18 mouse cellular contexts compared by ENCODE assay signal in genomic region chr6:117686212-117686611, GRCm38 (mm10).
"Had no signal": no experiment of that assay in that cellular context is flagged by ENCODE, and none has a peak within 500 bp of the region (broad histone marks: within the 10 kb centered on the region; RNA-seq: fewer than 3 reads in every experiment).

No protein-coding gene starts in this region.

- H3K9ac ChIP-seq: liver, embryonic 14.5 days; lung, embryonic 15.5 days; neural tube, embryonic 13.5 days; neural tube, embryonic 15.5 days had no signal

- H3K4me2 ChIP-seq: lung, embryonic 15.5 days; neural tube, embryonic 13.5 days; neural tube, embryonic 15.5 days had no signal

- DNase-seq: lung, adult 18-20 months; lung, postnatal 10 days; lung, postnatal 4 days; midbrain, embryonic 14.5 days; retina, postnatal 1 day; right cerebral cortex, postnatal 14 days; right cerebral cortex, postnatal 4 days; spleen, adult 18-20 months; thymus, adult 2 months; thymus, postnatal 25 days; thymus, postnatal 4 days had no signal

- H3K9me3 ChIP-seq: lung, embryonic 15.5 days; midbrain, embryonic 10.5 days; neural tube, embryonic 13.5 days; neural tube, embryonic 15.5 days had no signal

- H3K4me3 ChIP-seq: lung, embryonic 15.5 days; midbrain, embryonic 10.5 days; myocyte; neural tube, embryonic 13.5 days; neural tube, embryonic 15.5 days had no signal

- H3K36me3 ChIP-seq: lung, embryonic 15.5 days; midbrain, embryonic 10.5 days; neural tube, embryonic 13.5 days; neural tube, embryonic 15.5 days had no signal

- H3K27ac ChIP-seq: liver, embryonic 14.5 days; lung, embryonic 15.5 days; midbrain, embryonic 10.5 days; neural tube, embryonic 13.5 days; neural tube, embryonic 15.5 days had no signal

- H3K4me1 ChIP-seq: midbrain, embryonic 10.5 days; neural tube, embryonic 13.5 days; neural tube, embryonic 15.5 days had no signal

- ATAC-seq: midbrain, embryonic 16.5 days had no signal

- H3K27me3 ChIP-seq: lung, embryonic 15.5 days; neural tube, embryonic 13.5 days; neural tube, embryonic 15.5 days had no signal
